Mouse (Mus musculus) liver, adult 2 months (tissue): ENCODE data around the gene Gm20388.

Source experiments
- CTCF ChIP-seq: fragments of 200-500 bp; IDR thresholded peaks from 2 replicates; pipeline ENCODE4 v1.5.1; 2011; ENCODE audit warnings: low read depth, low read length, control low read depth
- POLR2A ChIP-seq: fragments of 200-500 bp; IDR thresholded peaks from 2 replicates; pipeline ENCODE4 v1.6.1; 2011; ENCODE audit warnings: low read length, control low read depth; ENCODE audit not compliant: insufficient read depth; ENCODE audit errors: extremely low read depth

DNA sequence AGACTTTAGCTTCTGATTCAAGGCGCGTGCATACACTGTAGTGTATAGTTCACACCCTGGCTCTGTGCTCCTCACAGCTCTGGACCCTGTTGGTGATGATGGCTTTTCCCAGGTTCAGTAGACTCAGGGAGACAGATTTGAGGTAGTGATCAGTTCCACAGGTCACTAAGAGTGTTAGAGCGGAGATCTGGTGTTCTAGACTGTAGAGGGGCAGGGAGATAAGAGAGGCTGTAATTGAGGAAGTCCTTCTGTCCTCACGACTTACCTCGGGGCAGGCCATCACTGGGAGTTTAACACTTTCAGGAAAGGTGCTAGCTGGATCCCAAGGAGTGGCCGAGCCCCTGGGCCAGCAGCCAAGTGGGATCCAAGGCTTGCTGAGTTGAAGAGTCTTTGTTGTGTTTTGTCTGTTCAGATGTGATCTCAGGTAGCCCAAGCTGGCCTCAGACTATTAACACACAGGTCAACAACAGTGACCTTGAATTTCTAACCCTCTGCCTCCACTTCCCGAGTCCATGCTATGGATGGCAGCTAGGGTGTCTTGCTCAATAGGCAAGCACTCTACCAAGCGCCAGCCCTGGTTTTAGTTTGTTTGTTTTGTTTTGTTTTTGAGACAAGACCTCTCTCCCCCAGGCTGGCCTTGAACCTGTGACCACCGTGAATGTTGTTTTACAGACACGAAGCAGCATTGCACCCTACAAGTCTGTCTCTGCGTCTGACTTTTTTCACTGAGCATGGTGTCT lies 564.0 kb downstream of the Gm20388 start:
- TF ChIP-seq CTCF (no peak), POLR2A (no peak)
